Mouse (Mus musculus) Muller cell, postnatal 12 days (primary cell): ENCODE measurements around the gene Vps9d1.
"Not testable (repeated sequence)": the region's sequence is repeated elsewhere in the genome, so short reads cannot be mapped to it uniquely, and the experiment has no call there.

ENCODE experiments used
- DNase-seq: peaks from one replicate; pipeline ENCODE4 v3.0.0-alpha.2; 2015; ENCODE audit errors: inconsistent ontology term

Vps9d1 gene

GRCm38 (mm10) chr8:123215430-123215829 is 38.7 kb downstream of the Vps9d1 start:
- DNase-seq, result no peak

GRCm38 (mm10) chr8:123213118-123213772 is 40.9 kb downstream of the Vps9d1 start:
- peak; percentile 32 for DNase-seq

- peak; percentile 98 for DNase-seq
Observed at GRCm38 (mm10) chr8:123212321-123213117, 41.6 kb downstream of the Vps9d1 start, which contains the start of the genes Chmp1a and Spata33. TSS of gene Chmp1a (minus strand) at chr8:123212763. TSS of gene Spata33 (plus strand) at chr8:123212832.

- peak; percentile 16 for DNase-seq
Observed at GRCm38 (mm10) chr8:123211876-123212275, 42.3 kb downstream of the Vps9d1 start.

- DNase-seq, result no peak
Observed at GRCm38 (mm10) chr8:123203571-123203970, 50.6 kb downstream of the Vps9d1 start.

GRCm38 (mm10) chr8:123202288-123202687 is 51.9 kb downstream of the Vps9d1 start:
- peak; percentile 54 for DNase-seq

- DNase-seq, result no peak
Observed at GRCm38 (mm10) chr8:123199864-123200263, 54.3 kb downstream of the Vps9d1 start.

- DNase-seq, result not testable (repeated sequence)
Observed at GRCm38 (mm10) chr8:123197016-123197415, 57.1 kb downstream of the Vps9d1 start.

GRCm38 (mm10) chr8:123193771-123194170 is 60.4 kb downstream of the Vps9d1 start:
- no peak for DNase-seq
